Mouse (Mus musculus): ENCODE results near the gene Ush1g. TPM values are rescaled to one million over a fixed set of nuclear protein-coding genes. Genes with fewer than 3 reads are reported as not detected.
A peak's percentile ranks its signal among the peaks of the same experiment; 100 is the strongest.

Gene Ush1g
- polyA plus RNA-seq, 1 experiment from 2014 or later = 0.16 TPM

DNA sequence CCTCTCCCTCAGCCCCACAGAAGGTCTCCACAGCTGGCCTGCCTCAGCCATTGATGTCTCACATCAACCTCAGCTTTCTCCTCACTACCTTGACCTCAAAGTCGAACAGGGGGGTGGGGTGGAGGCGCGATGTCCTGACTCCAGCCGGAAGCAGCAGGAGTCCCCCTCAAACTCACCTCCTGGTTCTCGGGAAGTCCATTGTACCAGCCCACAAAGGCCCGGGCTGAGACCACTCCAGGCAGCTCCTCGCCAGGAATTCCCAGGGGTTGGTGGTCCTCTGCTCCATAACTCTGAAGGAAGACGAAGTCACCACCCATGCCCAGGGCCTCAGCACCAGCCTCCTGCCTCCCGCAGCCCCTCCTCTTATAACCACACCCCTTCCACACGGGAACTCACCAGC, 50.4 kb downstream of the Ush1g start:
- no peaks in the 10 kb centered on the region for H3K9me3 ChIP-seq (ENCODE audit: control insufficient read depth, low read length)
- H3K4me1 ChIP-seq (ENCODE audit: control insufficient read depth, insufficient read depth, low read length) = peaks cover 11% of the 10 kb centered on the region
- H3K27ac ChIP-seq (ENCODE audit: low read depth, low read length) = no peak overlapping the region
- H3K4me2 ChIP-seq (ENCODE audit: low read depth, low read length) = no peak overlapping the region
- H3K27me3 ChIP-seq (ENCODE audit: control insufficient read depth, insufficient read depth, low read length) = peaks cover 23% of the 10 kb centered on the region
- WGBS = 69% methylated on average over 10 of the region's 10 CpGs
- H3K9ac ChIP-seq (replicated peaks; ENCODE audit: low read depth, low read length) = no peak overlapping the region
- ATAC-seq (ENCODE audit: low read depth) = no peak
- H3K36me3 ChIP-seq (ENCODE audit: control insufficient read depth, insufficient read depth, low read length) = peaks cover 10% of the 10 kb centered on the region
- H3K4me3 ChIP-seq (ENCODE audit: low read depth, low read length) = no peak overlapping the region

DNA sequence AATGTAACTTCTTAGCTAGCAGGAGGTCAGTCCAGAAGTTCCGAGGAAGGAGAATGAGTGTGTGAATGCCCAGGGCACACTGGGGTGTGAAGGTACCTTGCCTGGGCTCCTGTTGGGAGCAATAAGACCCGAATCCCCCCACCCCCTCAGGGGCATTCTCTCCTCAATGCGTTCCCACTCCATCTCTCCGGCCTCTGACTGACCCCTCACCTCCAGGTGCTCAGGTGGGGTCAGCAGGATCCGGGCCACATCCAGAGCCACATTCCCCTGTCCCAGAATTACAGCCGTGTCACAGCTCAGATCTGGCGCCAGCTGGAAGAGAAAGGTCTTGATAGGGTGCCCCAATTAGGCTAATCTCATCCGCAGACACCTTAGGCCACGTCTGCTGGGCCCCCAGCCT, 50.8 kb downstream of the Ush1g start:
- no peak overlapping the region for H3K4me2 ChIP-seq (ENCODE audit: low read depth, low read length)
- H3K9ac ChIP-seq (replicated peaks; ENCODE audit: low read depth, low read length) = no peak overlapping the region
- H3K27me3 ChIP-seq (ENCODE audit: control insufficient read depth, insufficient read depth, low read length) = peaks cover 27% of the 10 kb centered on the region
- H3K4me3 ChIP-seq (ENCODE audit: low read depth, low read length) = no peak overlapping the region
- peaks cover 10% of the 10 kb centered on the region for H3K4me1 ChIP-seq (ENCODE audit: control insufficient read depth, insufficient read depth, low read length)
- no peak overlapping the region for H3K27ac ChIP-seq (ENCODE audit: low read depth, low read length)
- peaks cover 10% of the 10 kb centered on the region for H3K36me3 ChIP-seq (ENCODE audit: control insufficient read depth, insufficient read depth, low read length)
- H3K9me3 ChIP-seq (ENCODE audit: control insufficient read depth, low read length) = no peaks in the 10 kb centered on the region
- ATAC-seq (ENCODE audit: low read depth) = no peak
- 90% methylated on average over 9 of the region's 9 CpGs for WGBS

DNA sequence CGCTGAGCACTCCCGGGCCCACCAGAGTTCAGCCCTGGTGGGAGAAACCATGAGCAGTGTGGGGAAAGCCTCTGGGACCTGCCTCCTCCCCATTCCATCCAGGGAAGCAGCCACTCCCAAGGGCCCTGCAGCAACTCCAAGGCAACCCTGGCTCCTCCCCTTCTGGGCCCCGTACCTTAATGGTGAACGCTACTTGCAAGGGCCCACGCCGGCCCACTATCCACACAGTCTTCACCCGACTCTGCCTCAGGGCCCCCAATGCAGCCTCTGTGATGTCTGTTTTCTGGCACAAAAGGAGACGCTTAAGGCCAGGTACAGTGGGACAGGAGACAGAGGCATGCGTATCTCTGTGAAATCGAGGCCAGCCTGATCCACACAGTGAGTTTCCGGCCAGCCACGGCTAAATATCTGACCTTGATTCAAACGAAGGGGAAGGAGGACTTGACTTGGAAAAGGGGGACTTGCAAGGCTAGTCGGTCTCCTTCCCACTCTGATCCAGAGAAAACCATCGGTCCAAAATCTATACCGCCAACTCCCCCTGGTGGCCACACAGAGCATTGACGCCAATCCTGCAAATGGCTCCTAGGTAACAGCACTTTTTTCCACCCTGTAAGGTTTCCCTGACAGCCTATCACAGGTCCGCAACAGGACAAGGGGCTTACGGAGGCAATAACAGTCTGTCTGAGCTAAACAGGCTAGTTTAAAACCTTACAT, 51.5 kb downstream of the Ush1g start:
- H3K27ac ChIP-seq (ENCODE audit: low read depth, low read length) = no peak overlapping the region
- peak; percentile 25; the same call in 1 of the 2 replicates for ATAC-seq (ENCODE audit: low read depth)
- peaks cover 10% of the 10 kb centered on the region for H3K36me3 ChIP-seq (ENCODE audit: control insufficient read depth, insufficient read depth, low read length)
- no peak overlapping the region for H3K4me2 ChIP-seq (ENCODE audit: low read depth, low read length)
- peaks cover 5% of the 10 kb centered on the region for H3K4me1 ChIP-seq (ENCODE audit: control insufficient read depth, insufficient read depth, low read length)
- H3K4me3 ChIP-seq (ENCODE audit: low read depth, low read length) = no peak overlapping the region
- H3K9ac ChIP-seq (replicated peaks; ENCODE audit: low read depth, low read length) = no peak overlapping the region
- 36% methylated on average over 19 of the region's 19 CpGs for WGBS
- peaks cover 32% of the 10 kb centered on the region for H3K27me3 ChIP-seq (ENCODE audit: control insufficient read depth, insufficient read depth, low read length)
- H3K9me3 ChIP-seq (ENCODE audit: control insufficient read depth, low read length) = no peaks in the 10 kb centered on the region

DNA sequence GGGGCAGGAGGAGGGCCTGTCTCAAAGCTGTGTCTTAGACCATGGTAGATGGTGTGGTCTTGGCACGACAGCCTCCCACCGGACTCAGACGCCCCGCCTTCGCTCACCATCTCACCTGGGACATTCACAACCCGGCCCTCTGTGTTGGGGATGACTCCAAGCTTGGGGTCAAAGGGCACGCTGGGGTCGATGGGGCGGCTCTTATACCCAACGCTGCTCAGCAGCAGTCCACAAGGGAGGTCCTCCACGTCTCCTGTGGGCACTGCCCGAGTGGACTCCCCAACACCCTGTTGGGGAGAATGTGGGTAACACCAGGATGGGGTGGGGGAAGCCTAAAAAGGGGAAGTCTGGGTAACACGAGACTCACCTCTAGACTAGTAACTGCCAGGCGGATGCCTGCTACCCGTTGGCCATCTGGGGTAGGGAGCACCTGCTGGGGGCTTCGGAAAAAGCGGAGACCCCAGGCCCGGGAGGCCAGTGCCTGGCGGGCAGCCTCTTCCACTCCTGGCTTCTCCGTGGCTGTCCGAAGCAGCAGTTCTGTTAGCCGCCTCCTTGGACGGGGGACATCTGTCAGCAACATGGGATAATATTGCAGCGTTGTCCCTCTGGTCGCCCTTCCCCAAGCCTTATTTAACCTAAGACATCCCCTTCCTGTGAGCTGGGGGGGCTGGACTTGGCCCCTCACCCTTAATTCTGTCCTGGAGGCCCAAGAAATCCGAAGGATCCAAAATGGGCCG, 52.3 kb downstream of the Ush1g start:
- Histone ChIP-seq H3K4me3 (ENCODE audit: low read depth, low read length) (no peak overlapping the region), H3K27me3 (ENCODE audit: control insufficient read depth, insufficient read depth, low read length) (peaks cover 36% of the 10 kb centered on the region), H3K9ac (replicated peaks; ENCODE audit: low read depth, low read length) (no peak overlapping the region), H3K4me2 (ENCODE audit: low read depth, low read length) (no peak overlapping the region), H3K36me3 (ENCODE audit: control insufficient read depth, insufficient read depth, low read length) (peaks cover 10% of the 10 kb centered on the region), H3K4me1 (ENCODE audit: control insufficient read depth, insufficient read depth, low read length) (peaks cover 5% of the 10 kb centered on the region), H3K9me3 (ENCODE audit: control insufficient read depth, low read length) (no peaks in the 10 kb centered on the region), H3K27ac (ENCODE audit: low read depth, low read length) (no peak overlapping the region)
- no peak for ATAC-seq (ENCODE audit: low read depth)
- 92% methylated on average over 27 of the region's 27 CpGs for WGBS

DNA sequence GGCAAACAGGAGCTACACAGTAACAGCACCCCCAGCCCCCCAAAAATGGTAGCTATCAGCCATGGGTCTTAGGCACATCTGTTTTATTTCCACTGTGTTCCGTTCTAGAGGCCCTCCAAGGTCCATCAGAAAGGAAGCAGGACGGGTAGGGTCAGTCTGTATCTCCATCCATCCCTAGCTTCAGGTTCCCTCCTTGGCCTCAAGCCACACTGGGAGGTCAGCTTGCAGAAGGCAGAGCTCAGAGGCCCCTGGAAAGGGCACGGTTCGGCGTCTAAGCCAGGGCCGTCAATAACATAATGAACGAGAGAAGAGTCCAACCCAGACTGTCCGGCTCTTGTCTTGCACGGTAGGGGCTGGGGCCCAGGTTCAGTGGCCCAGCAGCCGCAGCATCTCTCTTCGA, 53.9 kb downstream of the Ush1g start:
- peaks cover 10% of the 10 kb centered on the region for H3K36me3 ChIP-seq (ENCODE audit: control insufficient read depth, insufficient read depth, low read length)
- no peak for ATAC-seq (ENCODE audit: low read depth)
- H3K4me2 ChIP-seq (ENCODE audit: low read depth, low read length) = no peak overlapping the region
- H3K4me3 ChIP-seq (ENCODE audit: low read depth, low read length) = no peak overlapping the region
- H3K9ac ChIP-seq (replicated peaks; ENCODE audit: low read depth, low read length) = no peak overlapping the region
- H3K27ac ChIP-seq (ENCODE audit: low read depth, low read length) = no peak overlapping the region
- peaks cover 39% of the 10 kb centered on the region for H3K27me3 ChIP-seq (ENCODE audit: control insufficient read depth, insufficient read depth, low read length)
- H3K9me3 ChIP-seq (ENCODE audit: control insufficient read depth, low read length) = no peaks in the 10 kb centered on the region
- H3K4me1 ChIP-seq (ENCODE audit: control insufficient read depth, insufficient read depth, low read length) = peaks cover 5% of the 10 kb centered on the region
- 77% methylated on average over 11 of the region's 11 CpGs for WGBS

DNA sequence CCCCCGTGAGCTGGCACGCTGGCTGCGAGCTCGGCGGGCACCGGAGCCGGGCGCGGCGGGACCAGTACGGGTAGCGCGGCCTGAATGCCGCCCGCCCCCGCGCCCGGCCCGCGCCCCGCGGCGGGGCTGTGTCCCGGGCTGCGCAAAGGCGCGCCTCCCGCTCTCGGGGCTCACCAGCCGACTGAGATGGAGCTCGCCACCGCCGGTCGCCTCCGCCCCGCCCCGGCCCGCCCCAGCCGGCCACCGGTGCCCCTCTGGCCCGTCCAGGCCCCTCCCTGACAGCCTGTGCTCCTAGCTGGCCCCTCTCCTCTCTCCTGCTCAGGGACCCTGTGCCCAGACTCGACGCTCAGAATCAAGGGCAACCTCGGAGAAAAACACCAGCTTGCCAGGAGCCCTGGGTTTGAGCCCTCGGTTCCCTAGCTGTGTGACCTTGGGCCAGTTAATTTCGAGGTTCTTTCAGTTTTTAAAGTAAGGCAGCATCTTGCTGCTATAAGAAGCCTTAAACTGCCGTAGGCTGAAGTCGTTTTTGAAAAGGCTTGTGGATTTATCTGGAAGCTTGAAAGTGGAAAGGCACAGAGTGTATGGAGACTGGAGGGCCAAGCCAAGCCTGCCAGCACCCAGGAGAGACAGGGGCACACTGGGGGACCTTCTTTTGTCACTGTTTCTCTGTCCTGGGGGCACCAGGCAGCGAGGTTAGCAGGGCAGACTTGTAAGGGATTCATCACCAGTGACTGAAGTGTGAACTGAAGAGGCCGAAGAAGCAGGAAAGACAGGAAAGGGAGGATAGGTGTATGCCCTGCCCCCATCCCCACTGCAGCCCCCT, 54.6 kb downstream of the Ush1g start, which contains the start of gene Grin2c:
TSS of gene Grin2c (minus strand) at position 183 of the 823 bp plus-strand sequence.
- Histone ChIP-seq H3K9me3 (ENCODE audit: control insufficient read depth, low read length) (no peaks in the 10 kb centered on the region), H3K27ac (ENCODE audit: low read depth, low read length) (no peak within 1 kb of the TSS), H3K4me2 (ENCODE audit: low read depth, low read length) (peak within 1 kb of the TSS; percentile 45), H3K27me3 (ENCODE audit: control insufficient read depth, insufficient read depth, low read length) (peaks cover 39% of the 10 kb centered on the region), H3K36me3 (ENCODE audit: control insufficient read depth, insufficient read depth, low read length) (peaks cover 10% of the 10 kb centered on the region), H3K4me3 (ENCODE audit: low read depth, low read length) (peak within 1 kb of the TSS; percentile 25), H3K4me1 (ENCODE audit: control insufficient read depth, insufficient read depth, low read length) (peaks cover 5% of the 10 kb centered on the region), H3K9ac (replicated peaks; ENCODE audit: low read depth, low read length) (no peak within 1 kb of the TSS; the same call in 1 of the 2 replicates)
- 9% methylated on average over 34 of the region's 50 CpGs for WGBS
- no peak for ATAC-seq (ENCODE audit: low read depth)

DNA sequence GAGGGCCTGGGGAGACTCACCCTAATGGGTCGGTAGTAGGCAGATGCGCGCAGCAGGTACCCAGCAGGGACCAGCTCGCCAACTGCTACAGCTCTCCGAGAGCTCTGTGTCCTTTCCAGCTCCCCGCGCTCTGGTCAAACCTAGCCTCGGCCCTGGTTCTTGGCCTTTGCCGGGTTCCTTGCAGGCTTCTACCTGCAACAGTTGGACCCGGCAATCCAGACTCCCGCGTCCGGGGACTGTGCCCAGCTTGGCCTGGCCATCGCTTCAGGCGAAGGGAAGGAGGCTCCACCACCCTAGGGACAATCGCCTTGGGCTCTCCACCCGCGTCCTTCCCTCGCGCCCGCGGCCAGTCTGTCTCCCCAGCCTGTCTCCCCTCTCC, 55.5 kb downstream of the Ush1g start:
- Histone ChIP-seq H3K4me2 (ENCODE audit: low read depth, low read length) (peak overlapping the region; percentile 45), H3K4me1 (ENCODE audit: control insufficient read depth, insufficient read depth, low read length) (peaks cover 5% of the 10 kb centered on the region), H3K9ac (replicated peaks; ENCODE audit: low read depth, low read length) (no peak overlapping the region), H3K36me3 (ENCODE audit: control insufficient read depth, insufficient read depth, low read length) (peaks cover 10% of the 10 kb centered on the region), H3K9me3 (ENCODE audit: control insufficient read depth, low read length) (no peaks in the 10 kb centered on the region), H3K4me3 (ENCODE audit: low read depth, low read length) (peak overlapping the region; percentile 25; the same call in 1 of the 2 replicates), H3K27me3 (ENCODE audit: control insufficient read depth, insufficient read depth, low read length) (peaks cover 45% of the 10 kb centered on the region), H3K27ac (ENCODE audit: low read depth, low read length) (no peak overlapping the region)
- 2% methylated on average over 22 of the region's 22 CpGs for WGBS
- no peak for ATAC-seq (ENCODE audit: low read depth)

DNA sequence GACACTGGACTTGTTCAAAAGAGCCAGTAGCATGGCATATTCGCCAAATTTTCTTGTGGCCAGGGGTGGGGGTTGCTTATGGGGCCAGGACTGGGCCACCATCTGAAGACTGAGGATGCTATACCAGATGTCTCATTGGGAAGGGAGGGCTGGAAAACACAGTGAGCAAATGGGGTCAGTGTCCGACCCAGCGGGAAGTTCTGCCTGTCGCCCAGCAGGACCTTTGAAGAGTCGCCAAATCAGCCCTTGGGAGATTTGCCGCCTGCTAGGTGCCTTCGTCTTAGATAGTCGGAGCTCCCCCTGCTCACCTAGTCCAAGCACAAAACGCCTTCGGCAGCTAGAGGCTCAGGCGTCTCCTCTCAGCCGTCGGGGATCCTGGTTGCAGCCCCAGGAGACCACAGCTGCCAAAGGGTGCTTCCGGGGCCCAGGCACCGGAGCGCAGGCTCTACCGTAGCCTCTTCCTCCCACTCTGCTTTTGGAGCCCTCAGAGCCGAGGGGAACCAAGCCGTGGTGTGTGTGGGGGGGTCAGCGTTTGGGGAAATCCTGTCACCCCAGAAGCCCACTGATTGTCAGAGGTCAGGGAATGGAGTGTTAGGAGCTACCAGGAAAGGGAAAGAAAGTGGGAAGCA, 56.0 kb downstream of the Ush1g start:
- Histone ChIP-seq H3K27me3 (ENCODE audit: control insufficient read depth, insufficient read depth, low read length) (peaks cover 45% of the 10 kb centered on the region), H3K4me1 (ENCODE audit: control insufficient read depth, insufficient read depth, low read length) (peaks cover 5% of the 10 kb centered on the region), H3K27ac (ENCODE audit: low read depth, low read length) (no peak overlapping the region), H3K36me3 (ENCODE audit: control insufficient read depth, insufficient read depth, low read length) (peaks cover 10% of the 10 kb centered on the region), H3K4me3 (ENCODE audit: low read depth, low read length) (no peak overlapping the region), H3K9me3 (ENCODE audit: control insufficient read depth, low read length) (no peaks in the 10 kb centered on the region), H3K9ac (replicated peaks; ENCODE audit: low read depth, low read length) (no peak overlapping the region), H3K4me2 (ENCODE audit: low read depth, low read length) (no peak overlapping the region)
- 5% methylated on average over 20 of the region's 20 CpGs for WGBS
- ATAC-seq (ENCODE audit: low read depth) = no peak

Data from neural tube, embryonic 14.5 days (tissue).